Mouse (Mus musculus): ENCODE measurements around the gene Ccdc81.

Ccdc81 gene

GRCm38 (mm10) chr7:89867221-89867620 lies 36.2 kb downstream of the Ccdc81 start:
- no peak for DNase-seq (ENCODE audit: extremely low read depth, low read depth)

GRCm38 (mm10) chr7:89864769-89865168 lies 38.7 kb downstream of the Ccdc81 start:
- no peak for DNase-seq (ENCODE audit: extremely low read depth, low read depth)

- DNase-seq (ENCODE audit: extremely low read depth, low read depth) = no peak
These were observed 46.8 kb downstream of the Ccdc81 start for GRCm38 (mm10) chr7:89856440-89857217.

DNA sequence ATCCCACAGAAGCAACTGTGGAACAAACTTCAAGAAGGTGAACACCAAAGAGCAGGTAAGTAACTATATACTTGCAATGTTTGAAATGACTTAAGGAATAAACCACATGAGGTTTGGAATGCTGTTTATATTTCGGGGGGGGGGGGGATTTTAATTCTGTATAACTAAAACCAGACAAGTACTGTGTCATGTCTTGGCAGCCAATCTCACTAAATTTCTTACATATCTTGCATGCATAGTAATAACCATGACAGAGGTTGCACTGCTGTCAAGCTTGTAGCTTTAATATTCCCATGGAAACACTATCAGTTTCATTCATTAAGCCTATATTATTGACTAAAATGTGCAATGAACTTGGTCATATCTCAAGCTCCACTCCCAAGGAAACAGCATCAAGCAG lies 48.2 kb downstream of the Ccdc81 start:
- no peak for DNase-seq (ENCODE audit: extremely low read depth, low read depth)

GRCm38 (mm10) chr7:89853131-89853530 lies 50.3 kb downstream of the Ccdc81 start:
- no peak for DNase-seq (ENCODE audit: extremely low read depth, low read depth)

GRCm38 (mm10) chr7:89852158-89853095 lies 51.0 kb downstream of the Ccdc81 start:
- no peak for DNase-seq (ENCODE audit: extremely low read depth, low read depth)

- no peak for DNase-seq (ENCODE audit: extremely low read depth, low read depth)
These were observed 52.9 kb downstream of the Ccdc81 start for GRCm38 (mm10) chr7:89850510-89850909.

DNA sequence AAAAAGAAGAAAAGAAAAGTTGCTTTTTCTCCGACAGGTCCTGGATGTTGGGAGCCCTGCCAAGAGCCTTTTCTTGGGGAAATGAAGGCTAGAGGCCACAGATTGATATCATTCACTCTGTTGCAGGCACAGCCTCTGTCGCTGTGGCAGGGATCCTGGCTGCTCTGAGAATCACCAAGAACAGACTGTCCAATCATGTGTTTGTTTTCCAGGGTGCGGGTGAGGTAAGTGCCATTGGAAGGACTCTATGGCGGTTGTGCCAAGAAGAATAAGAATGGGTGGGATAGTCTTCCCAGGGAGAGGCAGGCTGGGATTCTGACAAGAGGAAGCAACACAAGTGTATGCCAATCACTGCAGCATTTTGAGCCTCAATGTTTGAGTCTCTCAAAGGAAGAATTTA lies 57.8 kb downstream of the Ccdc81 start:
- DNase-seq (ENCODE audit: extremely low read depth, low read depth) = no peak

DNA sequence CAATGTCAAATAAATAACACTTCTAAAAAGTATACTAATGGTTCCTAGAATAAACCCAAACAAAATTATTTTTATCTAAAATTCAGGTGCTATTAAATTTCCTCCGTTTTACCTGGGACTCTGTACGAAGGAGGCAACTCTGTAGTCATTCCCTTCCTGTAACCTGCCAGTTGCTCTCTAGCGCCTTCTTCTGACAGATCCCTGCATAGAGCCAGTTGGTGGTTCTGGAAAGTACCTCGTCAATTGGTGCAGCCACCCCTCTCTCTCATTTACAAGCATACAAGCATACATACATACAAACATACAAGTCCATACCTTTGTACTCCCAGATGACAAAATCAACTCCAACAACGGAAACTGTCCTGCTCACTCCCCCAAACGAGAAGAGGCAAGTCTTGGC lies 59.9 kb downstream of the Ccdc81 start:
- DNase-seq (ENCODE audit: extremely low read depth, low read depth) = peak; percentile 19

DNA sequence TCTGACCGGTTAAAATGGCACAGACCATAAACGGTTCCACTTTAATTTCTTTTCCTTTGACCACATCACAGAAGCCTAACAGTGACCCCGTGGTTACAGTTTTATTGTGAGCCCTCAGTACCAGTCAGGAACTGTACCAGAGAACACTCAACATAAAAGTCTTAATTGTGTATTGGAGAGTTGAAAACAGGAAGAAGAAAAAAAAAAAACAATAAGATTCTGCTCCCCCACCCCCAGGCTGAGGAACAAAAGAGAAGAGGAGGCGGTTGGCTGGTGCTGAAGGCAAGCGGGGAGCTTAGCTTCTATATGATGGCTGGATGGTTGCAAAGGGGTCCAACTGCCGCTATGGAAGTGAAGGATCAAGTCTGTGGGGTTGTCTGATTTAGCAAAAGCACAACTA lies 60.3 kb downstream of the Ccdc81 start:
- DNase-seq (ENCODE audit: extremely low read depth, low read depth) = peak; percentile 9

DNA sequence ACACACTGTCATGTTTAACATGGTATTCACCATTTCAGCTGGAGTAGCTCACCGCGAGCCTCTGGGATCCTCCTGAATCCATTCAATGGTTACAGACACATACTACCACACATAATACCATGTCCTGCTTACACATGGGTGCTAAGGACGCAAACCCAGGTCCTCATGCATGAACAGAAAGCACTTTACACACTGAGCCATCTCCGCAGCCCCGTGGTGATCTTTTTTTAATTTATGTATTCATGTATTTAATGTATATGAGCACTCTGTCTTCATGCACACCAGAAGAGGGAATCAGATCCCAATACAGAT lies 61.1 kb downstream of the Ccdc81 start:
- DNase-seq (ENCODE audit: extremely low read depth, low read depth) = no peak

GRCm38 (mm10) chr7:89841670-89842403 lies 61.6 kb downstream of the Ccdc81 start:
- peak; percentile 49 for DNase-seq (ENCODE audit: extremely low read depth, low read depth)

- DNase-seq (ENCODE audit: extremely low read depth, low read depth) = no peak
These were observed 63.7 kb downstream of the Ccdc81 start for GRCm38 (mm10) chr7:89839721-89840120.

DNA sequence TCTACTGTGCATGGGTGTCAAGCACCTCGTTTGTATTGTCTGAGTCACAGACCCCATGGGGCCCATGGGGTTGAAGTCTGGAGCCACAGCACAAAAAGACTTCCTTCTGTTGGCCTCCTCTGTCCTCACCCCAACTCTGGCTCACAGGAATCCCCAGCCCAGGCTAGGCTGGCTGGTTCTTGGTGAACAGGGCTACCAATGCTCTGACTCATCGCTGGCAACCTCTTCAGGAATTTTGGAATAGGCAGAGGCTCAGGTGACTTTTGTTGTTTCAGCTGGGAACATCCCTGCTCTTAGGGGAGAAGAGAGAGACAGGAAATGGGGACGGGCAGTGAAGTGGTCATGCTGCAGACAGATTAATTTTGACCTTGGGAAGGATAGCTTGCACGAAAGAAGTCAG lies 65.6 kb downstream of the Ccdc81 start:
- DNase-seq (ENCODE audit: extremely low read depth, low read depth) = no peak

- no peak for DNase-seq (ENCODE audit: extremely low read depth, low read depth)
These were observed 66.8 kb downstream of the Ccdc81 start for GRCm38 (mm10) chr7:89836676-89837075.

DNA sequence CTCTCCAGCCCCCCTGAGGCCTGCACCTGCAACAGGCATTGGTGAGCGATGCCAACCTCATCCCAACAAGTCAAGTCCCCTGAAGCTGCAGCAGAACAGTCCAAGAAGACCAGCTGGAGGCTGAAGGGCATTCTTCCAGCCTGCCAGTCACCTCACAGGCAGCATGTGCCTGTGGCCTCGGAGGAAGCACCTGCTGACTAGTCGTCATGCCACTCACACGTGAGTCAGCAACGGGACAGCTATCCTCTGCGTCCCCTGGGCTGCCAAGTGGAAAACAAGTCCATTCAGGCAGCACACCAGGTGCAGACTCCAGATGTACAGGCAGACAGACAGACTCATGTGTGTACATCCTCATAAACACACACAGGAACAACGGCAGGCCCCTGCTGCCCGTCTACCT lies 67.9 kb downstream of the Ccdc81 start:
- DNase-seq (ENCODE audit: extremely low read depth, low read depth) = no peak

GRCm38 (mm10) chr7:89833521-89833920 lies 69.9 kb downstream of the Ccdc81 start:
- no peak for DNase-seq (ENCODE audit: extremely low read depth, low read depth)

GRCm38 (mm10) chr7:89829201-89829600 lies 74.2 kb downstream of the Ccdc81 start:
- DNase-seq (ENCODE audit: extremely low read depth, low read depth) = no peak

- no peak for DNase-seq (ENCODE audit: extremely low read depth, low read depth)
These were observed 74.9 kb downstream of the Ccdc81 start for GRCm38 (mm10) chr7:89828436-89829065.
